In genomic region chr4:137941871-137942781, GRCm38 (mm10) we compare ENCODE assay signal across 8 mouse cellular contexts. TPM values are rescaled to one million over a fixed set of nuclear protein-coding genes. Genes with fewer than 3 reads are reported as not detected.
DNase-seq lines count a peak whose midpoint lies in the region; ATAC-seq lines count a peak whose summit lies in the region.

No protein-coding gene starts in this region.

- H3K4me2 ChIP-seq in limb, embryonic 15.5 days: no peak overlapping the region

- 0 out of 2 replicates have a peak, but pooled peaks cover 4% of the 10 kb centered on the region for H3K4me1 ChIP-seq in limb, embryonic 15.5 days

- intact Hi-C loops in left cerebral cortex, postnatal 4 days (cut with DNase I): no loop called here
- intact Hi-C loops in gastrocnemius, postnatal 14 days (cut with DNase I; ENCODE audit: low total_unique reads): no loop called here

- peak; percentile 62 for DNase-seq in left cerebral cortex, adult 11 months (ENCODE audit: low spot score)
- no peak for DNase-seq in left cerebral cortex, postnatal 4 days
- peak; percentile 72 for DNase-seq in cerebellum, adult 11 months
- peak; percentile 57 for DNase-seq in gastrocnemius, postnatal 14 days
- peak; percentile 93 for DNase-seq in skeletal muscle tissue, adult 2 months (ENCODE audit: low read depth, low spot score)
- DNase-seq in spleen, adult 12 weeks (ENCODE audit: low spot score): no peak
- no peak for DNase-seq in embryo, embryonic 11 days

- WGBS in limb, embryonic 15.5 days: 67% methylated on average over 17 of the region's 17 CpGs

- peak overlapping the region; percentile 14; the same call in 1 of the 2 replicates for H3K27ac ChIP-seq in limb, embryonic 15.5 days

- ATAC-seq in limb, embryonic 15.5 days (ENCODE audit: insufficient number of reproducible peaks, low FRiP score, low TSS enrichment, low read depth): no peak

- no peaks in the 10 kb centered on the region for H3K9me3 ChIP-seq in limb, embryonic 15.5 days

- H3K9ac ChIP-seq in limb, embryonic 15.5 days: no peak overlapping the region

- H3K4me3 ChIP-seq in limb, embryonic 15.5 days: no peak overlapping the region

- peaks cover 77% of the 10 kb centered on the region for H3K36me3 ChIP-seq in limb, embryonic 15.5 days

- H3K27me3 ChIP-seq in limb, embryonic 15.5 days: no peaks in the 10 kb centered on the region

RNA-seq across cellular contexts. Expression of gene Eif4g3, which starts 50.7 kb away (rescaled TPM):
- 100 to 1,000 TPM; 192 TPM for total RNA-seq in left cerebral cortex, postnatal 4 days (2021)
- 10 to 100 TPM; 95.2 to 98.9 TPM for total RNA-seq in gastrocnemius, postnatal 14 days (2021)
- polyA plus RNA-seq in limb, embryonic 15.5 days (2015; fragmentation: Nextera tagmentation; extraction: Ambion mirVana): 27.1 and 29.1 TPM in 2 replicates

Comparison
In these comparisons a context has a peak if more than half of its experiments do, and no peak if none do; other contexts are left out.
1. DNase-seq: peak in left cerebral cortex, adult 11 months (single experiment), cerebellum, adult 11 months (single experiment), gastrocnemius, postnatal 14 days (single experiment) and skeletal muscle tissue, adult 2 months (single experiment); none in left cerebral cortex, postnatal 4 days (single experiment), spleen, adult 12 weeks (single experiment) and embryo, embryonic 11 days (single experiment).